Mouse (Mus musculus) adrenal gland, postnatal 4 days (tissue): ENCODE data around the gene Eif4e3. TPM values are rescaled to one million over a fixed set of nuclear protein-coding genes. Genes with fewer than 3 reads are reported as not detected.

Source experiments
- DNase-seq, 2 experiments: peaks; one replicate each; pipeline ENCODE4 v3.0.0; 2021 to 2022; ENCODE audit warnings: low spot score in 2 of 2, mixed read lengths in 2 of 2
- long read RNA-seq, 2 experiments: library from polyadenylated mRNA; stranded (forward); transcript quantifications; one replicate each; pipeline ENCODE4 v2.0.0; 2021
- total RNA-seq, 2 experiments: library from RNA; stranded (reverse); gene quantifications; 2 replicates each; pipeline ENCODE4 v1.2.3; 2021

Eif4e3 gene
- 10 to 100 TPM; 13.6 to 15.4 TPM for total RNA-seq
- long read RNA-seq, experiment 1, transcript Eif4e3-201 (7 exons, 2,515 nt) = major isoform, 11 of 11 reads
- long read RNA-seq, experiment 1, partial matches to known transcripts = 0 of 11 reads
- long read RNA-seq, experiment 1, other reads (novel, unspliced or antisense) = 0 of 11 reads
- long read RNA-seq, experiment 2, transcript Eif4e3-201 (7 exons, 2,515 nt) = major isoform, 16 of 21 reads
- long read RNA-seq, experiment 2, partial matches to known transcripts = 1 of 21 reads
- long read RNA-seq, experiment 2, other reads (novel, unspliced or antisense) = 4 of 21 reads

DNA sequence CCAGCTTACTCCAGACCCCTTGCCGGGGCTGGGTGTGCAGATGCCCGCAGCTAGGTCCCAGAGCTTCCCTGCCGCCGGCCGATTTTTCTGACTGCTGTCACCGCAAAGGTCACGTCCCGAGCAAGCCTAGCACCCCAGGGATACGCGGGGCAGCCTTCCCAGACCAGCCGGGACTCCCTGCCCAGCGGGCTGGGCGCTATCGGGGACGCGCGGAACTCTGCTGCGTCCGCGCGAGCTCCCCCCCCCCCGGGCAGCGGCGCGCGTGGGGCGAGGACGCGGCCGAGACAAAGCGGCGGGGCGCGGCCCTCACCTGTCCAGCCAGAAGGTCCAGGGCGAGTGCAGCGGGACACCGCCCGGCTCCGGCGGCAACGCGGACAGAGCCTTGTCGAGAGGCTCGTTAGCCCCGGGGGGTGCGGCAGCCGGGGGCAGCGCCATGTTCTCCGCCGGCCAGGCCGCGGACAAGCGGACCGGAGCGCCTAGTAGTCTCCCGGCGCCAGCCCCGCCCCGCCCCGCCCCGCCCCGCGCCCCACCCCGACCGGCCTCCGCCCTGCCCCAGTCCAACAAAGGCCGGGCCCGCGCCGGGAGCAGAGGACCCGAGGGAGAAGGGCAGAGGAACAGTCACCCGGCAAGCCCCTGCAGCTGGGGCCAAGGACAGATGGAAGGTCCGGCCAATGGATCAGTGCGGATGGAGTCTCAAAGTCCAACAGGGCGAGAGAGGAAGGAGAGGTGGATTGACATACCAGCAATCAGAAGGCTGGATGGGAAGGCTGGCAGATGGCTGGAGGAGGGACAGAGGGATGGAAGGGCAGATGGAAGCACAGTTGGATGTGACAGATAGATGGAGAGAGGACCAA is at the start of gene Eif4e3, which contains the start of gene Gm20696:
Eif4e3 (minus strand) TSS at position 454 of the 854 bp plus-strand sequence.
Gm20696 (minus strand) TSS at position 480 of the 854 bp plus-strand sequence.
- DNase-seq = peak; percentile 19 to 38

DNA sequence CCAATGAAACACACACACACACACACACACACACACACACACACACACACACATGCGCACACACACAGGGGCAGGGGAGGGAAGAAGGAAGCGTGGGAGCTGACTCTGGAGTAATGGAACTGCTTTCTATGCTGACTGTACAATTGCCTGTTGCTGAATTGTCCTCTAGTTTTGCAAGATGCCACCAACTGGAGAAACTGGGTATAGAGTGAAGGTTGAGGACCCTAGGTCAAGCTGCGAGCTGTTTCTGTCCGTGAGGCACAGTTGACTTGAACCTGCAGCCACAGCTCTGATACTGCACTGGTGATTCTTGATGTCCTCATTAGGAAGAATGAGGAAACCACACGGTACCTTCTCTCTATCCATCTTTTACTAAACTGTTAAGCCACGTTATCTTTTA is 49.3 kb upstream of the Eif4e3 start:
- DNase-seq = no peak

DNA sequence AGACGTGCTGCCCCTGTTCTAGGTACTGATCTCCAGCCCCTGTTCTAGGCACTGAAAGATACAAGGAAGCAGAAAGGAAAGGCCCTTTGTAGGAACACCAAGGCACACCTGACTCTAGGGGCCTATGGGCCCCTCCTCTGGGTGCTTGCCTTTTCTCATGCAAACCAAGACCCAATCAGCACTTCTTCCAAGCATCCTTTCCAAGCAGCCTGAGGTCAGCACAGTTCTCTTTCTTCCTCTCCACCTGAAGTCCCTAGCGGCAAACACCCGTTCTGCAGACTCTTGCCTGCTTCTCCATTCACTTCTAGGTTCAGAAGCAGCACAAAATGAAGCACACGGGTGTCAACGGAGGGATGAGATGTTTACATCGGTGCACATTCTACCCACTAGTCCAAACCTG is 48.6 kb upstream of the Eif4e3 start:
- no peak for DNase-seq

DNA sequence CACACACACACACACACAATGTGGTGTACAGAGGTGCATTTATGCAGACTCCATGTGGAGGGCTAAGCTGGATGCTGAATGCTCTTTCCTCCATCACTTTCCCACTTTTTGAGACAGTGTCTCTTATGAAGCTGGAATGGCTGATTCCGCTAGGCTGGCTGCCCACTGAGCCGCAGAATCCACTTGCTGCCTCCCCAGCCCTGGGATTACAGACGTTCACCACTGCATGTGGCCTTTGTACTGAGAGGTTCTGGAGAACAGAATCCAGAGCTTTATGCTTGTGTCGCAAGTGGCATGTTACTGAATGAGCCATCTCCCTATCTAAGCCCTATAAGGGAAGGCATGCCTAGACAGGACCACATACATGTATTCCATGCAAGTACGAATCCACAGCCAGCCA is 46.7 kb upstream of the Eif4e3 start:
- DNase-seq = no peak

DNA sequence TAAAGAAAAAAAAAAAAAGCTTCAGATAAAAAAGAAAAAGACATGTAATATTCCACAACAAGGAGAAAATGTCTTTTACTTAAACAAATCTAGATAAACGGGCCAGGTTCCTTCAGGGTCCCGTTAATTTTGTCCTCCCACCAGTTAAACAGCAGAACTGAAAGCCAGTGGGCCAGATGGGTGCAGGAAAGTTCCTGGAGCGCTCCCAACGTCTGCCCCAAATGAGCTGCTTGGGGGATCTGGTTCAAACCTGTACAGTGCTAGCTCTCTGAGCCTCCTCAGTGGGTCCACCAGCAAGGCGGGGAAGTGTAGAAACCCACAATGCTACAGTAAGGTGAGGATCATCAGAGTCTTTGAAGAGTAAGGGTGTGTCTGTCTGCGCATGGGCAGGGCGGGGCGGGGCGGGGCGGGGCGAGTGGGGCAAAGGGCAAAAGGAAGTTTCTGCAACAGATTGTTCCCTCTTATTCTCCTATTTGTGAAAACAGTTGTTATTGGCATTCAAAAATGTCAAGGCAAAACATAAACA is 45.1 kb upstream of the Eif4e3 start:
- no peak for DNase-seq

DNA sequence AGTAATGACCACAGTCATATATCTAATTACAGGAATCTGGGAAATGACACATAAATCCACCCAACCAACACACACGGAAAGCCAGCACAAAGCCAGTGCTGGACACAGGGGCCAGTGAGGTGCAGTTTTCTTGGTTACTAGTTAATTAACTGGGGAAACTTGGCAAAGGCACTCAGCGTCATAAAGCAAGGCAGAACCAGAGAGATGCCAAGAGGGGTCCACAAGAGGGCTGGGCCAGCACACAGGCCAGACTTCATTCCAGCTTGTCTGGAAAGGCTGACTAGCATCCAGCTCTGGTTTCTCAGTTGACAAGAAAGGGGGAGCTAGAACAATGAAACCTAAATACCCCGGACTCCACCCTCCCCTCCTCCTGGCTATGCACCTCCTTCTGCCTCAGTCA is 33.9 kb upstream of the Eif4e3 start:
- no peak for DNase-seq

DNA sequence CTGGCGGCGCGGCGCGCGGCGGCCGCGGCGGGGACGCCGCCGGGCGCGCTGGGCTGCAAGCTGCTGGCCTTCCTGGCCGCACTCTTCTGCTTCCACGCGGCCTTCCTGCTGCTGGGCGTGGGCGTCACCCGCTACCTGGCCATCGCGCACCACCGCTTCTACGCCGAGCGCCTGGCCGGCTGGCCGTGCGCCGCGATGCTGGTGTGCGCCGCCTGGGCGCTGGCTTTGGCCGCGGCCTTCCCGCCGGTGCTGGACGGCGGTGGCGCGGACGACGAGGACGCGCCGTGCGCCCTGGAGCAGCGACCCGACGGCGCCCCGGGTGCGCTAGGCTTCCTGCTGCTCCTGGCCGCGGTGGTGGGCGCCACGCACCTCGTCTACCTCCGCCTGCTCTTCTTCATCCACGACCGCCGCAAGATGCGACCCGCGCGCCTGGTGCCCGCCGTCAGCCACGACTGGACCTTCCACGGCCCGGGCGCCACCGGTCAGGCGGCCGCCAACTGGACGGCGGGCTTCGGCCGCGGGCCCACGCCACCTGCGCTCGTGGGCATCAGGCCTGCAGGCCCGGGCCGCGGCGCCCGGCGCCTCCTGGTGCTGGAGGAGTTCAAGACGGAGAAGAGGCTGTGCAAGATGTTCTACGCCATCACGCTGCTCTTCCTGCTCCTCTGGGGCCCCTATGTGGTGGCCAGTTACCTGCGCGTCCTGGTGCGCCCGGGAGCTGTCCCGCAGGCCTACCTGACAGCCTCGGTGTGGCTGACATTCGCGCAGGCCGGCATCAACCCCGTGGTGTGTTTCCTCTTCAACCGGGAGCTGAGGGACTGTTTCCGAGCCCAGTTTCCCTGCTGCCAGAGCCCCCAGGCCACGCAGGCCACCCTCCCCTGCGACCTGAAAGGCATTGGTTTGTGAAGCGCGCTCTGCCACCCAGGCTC is 26.6 kb upstream of the Eif4e3 start:
- DNase-seq = no peak

DNA sequence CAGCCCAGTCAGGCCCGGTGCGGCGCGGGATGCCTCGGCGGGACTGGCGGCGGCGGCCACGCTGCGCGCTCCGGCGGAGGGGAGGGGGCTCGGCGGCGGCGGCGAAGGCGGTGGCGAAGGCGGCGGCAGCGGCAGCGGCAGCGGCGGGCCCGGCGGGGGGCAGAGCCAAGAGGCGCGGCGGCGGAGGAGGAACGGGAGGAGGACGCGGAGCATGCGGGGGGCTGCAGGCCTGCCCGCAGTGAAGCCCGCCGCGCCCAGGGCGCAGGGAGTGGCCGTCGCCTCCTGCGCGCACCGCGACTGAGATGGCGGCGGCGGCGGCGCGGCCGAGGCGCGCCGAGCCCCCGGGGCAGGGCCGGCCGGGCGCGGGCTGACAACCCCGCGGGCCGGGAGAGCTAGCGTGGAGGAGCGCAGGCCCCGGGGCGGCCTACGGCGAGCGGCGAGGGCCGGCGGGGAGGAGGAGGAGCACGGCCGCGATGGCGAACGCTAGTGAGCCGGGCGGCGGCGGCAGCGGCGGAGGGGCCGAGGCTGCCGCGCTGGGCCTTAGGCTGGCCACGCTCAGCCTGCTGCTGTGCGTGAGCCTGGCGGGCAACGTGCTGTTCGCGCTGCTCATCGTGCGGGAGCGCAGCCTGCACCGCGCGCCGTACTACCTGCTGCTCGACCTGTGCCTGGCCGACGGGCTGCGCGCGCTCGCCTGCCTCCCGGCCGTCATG is 25.8 kb upstream of the Eif4e3 start, which contains the start of gene Gpr27:
Gpr27 (plus strand) TSS at position 474 of the 710 bp plus-strand sequence.
- DNase-seq = peak in 1 of 2 experiments; percentile 8

DNA sequence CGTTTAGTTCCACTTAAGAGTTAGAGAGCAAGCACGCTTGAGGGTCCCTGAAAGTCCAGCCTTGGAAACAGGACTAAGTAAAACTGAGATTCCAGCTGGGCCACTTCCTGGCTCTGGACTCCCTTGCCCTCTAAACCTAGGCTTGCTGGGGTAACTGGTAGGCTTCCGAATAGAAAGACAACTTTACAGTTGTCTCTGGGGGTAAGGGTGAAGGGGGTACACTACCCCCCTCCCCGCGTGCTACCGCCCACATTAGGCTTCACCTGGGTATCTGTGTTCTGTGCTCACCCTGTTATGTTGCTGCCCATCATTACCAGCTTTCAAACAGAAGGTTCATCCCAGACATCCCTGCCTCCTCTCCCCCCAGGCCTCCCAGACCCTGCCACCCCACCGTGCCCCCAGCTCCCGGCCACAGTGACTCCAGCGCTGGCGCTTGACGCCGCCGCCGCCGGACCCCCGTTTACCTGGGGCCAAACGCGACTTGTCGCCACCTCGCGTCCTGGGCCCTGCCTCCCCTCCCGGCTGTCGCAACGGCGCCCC is 25.2 kb upstream of the Eif4e3 start:
- no peak for DNase-seq

DNA sequence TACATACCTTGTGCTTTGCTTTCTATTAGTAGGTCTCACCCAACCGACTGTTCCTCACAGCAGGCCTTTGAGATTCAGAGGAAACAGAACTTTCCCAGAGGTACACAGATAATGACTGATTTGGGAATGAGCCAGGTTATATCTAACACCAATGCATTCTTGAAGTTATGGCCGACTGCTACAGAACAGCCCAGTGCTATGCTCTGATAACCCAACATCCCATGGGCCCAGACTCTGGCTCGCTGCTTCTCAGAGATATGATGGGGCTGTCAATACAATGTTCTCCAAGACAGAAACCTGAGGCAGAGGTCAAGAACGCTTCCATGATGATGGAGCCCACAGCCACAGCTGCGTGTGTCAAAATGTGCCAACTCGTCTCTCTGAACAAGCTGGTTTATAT is 21.9 kb upstream of the Eif4e3 start:
- DNase-seq = no peak

DNA sequence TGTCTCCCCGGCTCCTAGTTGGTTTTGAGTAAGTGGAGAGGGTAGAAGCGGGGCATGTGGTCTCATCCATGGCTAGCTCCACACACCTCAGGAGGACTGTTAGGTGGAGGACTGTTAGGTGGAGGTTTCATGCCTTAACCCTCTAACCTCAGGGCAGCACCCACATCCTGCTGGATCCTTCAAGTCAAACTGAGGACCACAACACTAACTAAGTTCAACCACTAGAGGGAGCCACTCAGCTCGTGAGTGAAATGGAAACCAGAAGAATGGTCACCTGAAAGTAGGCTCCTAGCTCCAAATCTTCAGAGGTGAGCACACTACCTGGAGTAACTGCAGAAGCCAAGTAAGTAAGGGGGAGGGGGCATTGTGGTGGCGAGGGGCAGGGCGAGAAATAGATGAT is 18.3 kb upstream of the Eif4e3 start:
- no peak for DNase-seq

DNA sequence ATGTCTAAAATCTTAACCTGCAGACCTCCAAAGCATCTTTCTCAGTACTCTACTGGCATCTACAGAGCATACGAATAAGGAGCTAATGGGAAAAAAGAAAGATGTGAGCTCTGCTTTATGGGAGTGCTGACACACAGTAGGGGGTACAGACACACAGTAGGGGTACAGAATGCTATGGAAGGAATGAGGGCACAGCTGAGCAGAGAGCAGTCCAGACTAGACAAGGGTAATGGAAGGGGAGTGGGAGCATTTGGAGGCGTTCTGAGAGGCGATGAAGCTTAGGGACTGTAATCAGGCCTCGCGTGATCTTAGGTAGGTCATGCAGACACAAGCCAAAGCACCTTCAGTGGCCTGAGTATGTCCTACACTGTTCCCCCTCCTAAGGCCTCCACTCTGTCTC is 17.4 kb upstream of the Eif4e3 start:
- DNase-seq = no peak

DNA sequence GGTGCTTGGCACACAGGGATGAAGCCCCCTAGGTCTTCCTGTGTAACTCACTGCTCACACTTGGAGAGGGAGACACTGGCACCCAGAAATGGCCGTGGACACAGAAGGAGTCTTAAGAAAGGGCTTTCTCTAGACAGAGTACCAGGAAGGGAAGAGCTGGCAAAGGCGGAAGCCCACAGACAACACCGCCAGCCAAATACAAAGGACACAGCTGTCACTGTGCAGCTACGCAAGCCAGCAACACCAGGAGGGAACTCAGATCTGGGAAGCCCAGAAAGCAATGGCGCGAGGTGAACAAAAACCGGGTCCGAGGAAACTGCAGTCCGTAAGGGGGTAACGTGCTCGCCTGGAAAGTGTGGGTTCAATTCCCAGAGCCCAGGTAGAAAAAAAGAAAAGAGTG is 11.5 kb upstream of the Eif4e3 start:
- DNase-seq = no peak

DNA sequence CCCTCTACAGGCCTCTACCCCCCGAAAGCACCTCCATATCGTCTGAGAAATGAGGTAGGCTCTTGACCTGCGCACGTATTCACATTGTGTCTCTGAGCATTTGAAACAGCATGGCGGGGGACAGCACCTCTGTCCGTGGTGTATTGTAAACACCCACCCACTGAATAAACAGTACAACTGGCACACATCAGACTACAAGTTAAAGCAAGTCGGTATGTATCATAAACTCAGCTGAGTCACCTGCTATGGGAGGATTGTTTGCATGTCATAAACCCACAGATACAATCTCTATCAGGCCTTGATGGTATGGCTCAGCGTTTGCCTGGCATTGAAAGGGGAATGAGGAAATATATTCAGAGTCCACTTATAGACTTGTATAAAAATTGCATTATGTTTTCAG is 10.8 kb upstream of the Eif4e3 start:
- DNase-seq = no peak

DNA sequence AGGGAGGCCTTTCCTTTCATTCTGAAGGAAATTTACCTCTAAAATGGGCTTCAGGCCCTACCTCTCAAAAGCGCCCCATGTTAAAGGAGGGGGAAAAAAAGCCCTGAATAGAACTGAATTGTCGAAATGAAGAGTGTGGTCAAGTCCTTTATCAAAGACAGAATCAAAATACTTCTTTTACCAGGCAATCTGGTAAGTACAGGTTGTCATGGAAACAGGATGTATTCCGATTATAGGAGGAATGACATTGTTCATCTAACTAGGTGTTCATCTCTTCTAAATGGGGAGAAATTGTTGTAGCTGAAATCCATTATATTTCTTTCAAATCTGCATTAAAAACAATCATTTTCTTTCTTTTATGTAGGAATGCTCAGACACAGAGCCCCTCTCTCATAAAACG is 7.9 kb upstream of the Eif4e3 start:
- DNase-seq = no peak

DNA sequence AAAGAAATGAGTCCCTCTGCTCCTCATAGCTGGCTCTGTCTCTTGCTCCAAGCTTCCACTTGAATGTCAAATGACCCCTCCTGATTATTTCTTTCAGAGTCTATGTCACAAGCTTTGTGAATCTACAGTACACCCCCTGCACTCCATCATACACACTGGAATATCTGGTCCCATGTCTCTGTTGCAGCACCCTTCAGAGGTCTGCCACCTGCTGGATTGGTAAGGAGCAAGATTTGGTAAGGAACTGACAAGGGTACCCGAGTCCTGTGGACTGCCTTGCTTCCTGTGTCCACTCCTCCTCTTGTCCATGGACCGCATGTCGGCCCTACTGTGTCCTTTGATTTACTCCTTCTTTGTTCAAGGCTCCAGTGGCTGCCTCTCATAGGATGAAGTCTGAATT is 5.2 kb upstream of the Eif4e3 start:
- DNase-seq = no peak

DNA sequence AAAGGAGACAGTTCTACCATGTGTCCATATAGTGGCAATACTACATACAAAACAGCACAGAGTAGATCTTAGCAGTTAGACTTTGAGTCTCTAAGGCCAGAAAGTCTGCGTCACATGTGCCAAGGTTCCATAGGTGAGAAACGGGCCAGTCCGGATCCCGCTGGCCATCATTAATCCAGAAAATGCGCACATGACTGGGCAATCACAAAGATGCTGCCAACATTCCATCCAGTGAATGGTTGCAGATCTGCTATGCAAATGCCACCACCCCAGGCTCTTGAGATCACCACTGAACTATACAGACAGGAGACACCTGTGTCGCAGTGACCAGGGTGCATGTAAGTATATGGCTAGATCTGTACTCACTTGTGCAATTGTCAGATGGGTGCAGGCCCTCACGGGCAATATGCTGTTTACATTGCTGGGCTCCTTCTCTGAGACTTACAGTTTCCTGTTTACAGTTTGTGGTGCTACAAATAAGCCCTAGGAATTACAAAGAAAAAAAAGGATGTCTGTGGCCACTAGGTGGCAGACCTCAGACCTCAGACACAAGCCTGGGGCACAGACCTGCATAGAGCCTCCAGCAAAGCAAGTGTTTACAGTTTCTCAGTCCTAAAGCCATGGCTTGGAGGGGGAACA is 4.0 kb upstream of the Eif4e3 start:
- DNase-seq = no peak

DNA sequence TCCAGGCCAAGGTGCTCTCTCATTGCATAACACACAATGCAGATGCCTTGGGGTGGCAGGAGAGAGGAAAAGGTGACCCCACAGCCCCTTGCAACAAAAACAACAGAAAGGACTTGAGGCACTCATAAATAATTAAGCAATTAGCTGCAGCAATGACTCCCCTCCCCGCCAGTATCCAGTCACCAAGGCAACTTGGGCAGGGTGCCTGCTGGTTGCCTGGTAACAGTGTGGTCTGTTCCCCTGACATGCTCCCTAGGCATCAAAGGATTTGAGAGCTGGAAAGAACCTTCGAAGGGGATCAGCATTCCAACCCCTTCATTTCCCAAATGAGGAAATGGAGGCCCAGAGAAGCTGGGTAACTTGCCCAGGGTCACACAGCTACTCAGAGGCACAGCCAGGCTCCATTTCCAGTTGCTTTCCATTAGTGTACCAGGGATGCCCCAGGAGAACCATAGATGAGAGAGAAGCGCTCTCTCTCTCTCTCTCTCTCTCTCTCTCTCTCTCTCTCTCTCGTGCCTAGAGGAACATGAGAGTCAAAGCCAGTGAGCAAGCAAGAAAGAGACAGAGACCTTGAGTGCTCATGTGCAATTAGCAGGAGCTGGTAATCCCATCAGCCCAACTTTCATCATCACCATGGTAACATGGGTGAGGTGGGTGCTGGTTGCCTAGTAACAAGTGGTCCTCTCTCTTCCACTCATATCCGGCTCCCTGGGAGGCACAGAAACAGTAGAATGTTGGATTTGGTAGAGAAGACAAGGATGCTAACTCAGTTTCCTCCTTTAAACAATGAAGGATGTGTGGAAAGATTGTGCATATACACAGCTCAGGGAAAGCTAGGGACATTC is 3.1 kb upstream of the Eif4e3 start:
- no peak for DNase-seq

DNA sequence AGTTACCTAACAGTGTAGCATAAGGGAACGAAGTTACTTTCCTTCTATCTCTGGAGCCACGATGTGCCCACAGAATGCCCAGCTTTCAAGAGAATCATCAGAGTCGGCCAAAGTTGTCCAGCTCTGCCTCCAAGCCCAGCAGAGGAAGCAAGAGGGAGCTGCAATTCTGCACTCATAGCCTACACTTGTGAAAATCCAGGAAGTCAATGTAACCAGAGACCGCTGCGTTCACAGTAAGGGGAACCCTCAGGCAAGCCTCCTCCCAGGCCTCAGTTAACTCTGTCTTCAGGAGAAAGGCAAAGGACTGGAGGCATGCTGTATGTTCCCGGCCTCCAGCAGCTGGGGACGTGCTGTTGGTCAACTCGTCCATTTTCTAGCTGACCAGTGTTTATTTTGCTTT is 719 bp upstream of the Eif4e3 start:
- no peak for DNase-seq
